Mouse (Mus musculus): Measurements from ENCODE around the gene Gm7978. TPM values are rescaled to one million over a fixed set of nuclear protein-coding genes. Genes with fewer than 3 reads are reported as not detected.

Gm7978 gene
- not detected for polyA plus RNA-seq (2014; fragmentation: Illumina TruSeq; extraction: RNeasy Lipid Tissue Mini Kit (QIAGEN cat#74804); ENCODE audit: low read depth, low replicate concordance)

GRCm38 (mm10) chr5:95736073-95736472 is at the start of gene Gm7978:
Gm7978 (minus strand) TSS chr5:95736173.

DNA sequence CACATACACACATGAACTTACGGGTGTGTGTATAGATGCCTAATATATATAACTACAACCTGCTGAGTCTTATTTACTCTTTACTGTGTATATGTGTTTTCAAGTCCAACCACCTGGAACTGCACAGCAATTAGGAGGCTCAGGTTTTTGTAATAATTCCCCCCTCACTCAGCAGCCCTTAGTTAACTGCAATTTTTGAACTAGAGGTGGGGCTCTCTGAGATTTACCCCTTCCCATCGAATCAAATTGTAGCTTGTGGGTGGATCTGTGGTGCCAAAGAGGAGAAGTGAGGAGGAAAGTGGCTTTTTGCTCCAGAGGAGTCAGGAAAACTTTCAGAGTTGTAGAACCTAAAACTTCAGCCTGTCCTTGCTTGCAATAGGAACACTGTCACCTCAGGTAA is 39.7 kb upstream of the Gm7978 start, which contains the start of gene E330014E10Rik:
Gene E330014E10Rik, plus strand, starts transcription at position 301 of the 400 bp plus-strand sequence.

DNA sequence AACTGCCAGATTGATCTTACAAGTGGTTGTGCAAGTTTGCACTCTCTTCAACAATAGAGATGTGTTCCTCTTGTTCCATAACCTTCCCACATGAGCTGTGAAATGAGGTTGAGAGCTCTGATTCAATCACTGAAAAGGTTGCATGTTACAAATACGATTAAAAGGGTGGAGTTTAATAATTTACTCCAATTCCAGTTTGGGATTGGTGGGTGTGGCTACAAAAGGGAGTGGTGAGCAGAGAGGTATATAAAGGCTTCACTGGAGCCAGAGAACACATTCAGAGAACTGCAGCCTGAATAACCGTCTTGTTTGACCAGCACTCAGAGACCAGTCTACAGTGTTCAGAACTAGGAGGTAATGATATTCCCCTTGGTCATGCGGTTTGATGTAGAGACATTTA is 5.7 kb upstream of the Gm7978 start, which contains the start of gene Gm7982:
Gene Gm7982, plus strand, starts transcription at position 301 of the 400 bp plus-strand sequence.

Other genes starting within 250 kb of the Gm7978 start
- not detected for gene Gm3286, start 225.4 kb downstream of the Gm7978 start, polyA plus RNA-seq (2014; fragmentation: Illumina TruSeq; extraction: RNeasy Lipid Tissue Mini Kit (QIAGEN cat#74804); ENCODE audit: low read depth, low replicate concordance)
- not detected for gene Gm7971, start 141.3 kb downstream of the Gm7978 start, polyA plus RNA-seq (2014; fragmentation: Illumina TruSeq; extraction: RNeasy Lipid Tissue Mini Kit (QIAGEN cat#74804); ENCODE audit: low read depth, low replicate concordance)
- not detected for gene Gm7982, start 5.8 kb upstream of the Gm7978 start, polyA plus RNA-seq (2014; fragmentation: Illumina TruSeq; extraction: RNeasy Lipid Tissue Mini Kit (QIAGEN cat#74804); ENCODE audit: low read depth, low replicate concordance)
- not detected for gene E330014E10Rik, start 39.8 kb upstream of the Gm7978 start, polyA plus RNA-seq (2014; fragmentation: Illumina TruSeq; extraction: RNeasy Lipid Tissue Mini Kit (QIAGEN cat#74804); ENCODE audit: low read depth, low replicate concordance)
- 11.3 TPM for gene Cxcl13, start 220.8 kb upstream of the Gm7978 start, polyA plus RNA-seq (2014; fragmentation: Illumina TruSeq; extraction: RNeasy Lipid Tissue Mini Kit (QIAGEN cat#74804); ENCODE audit: low read depth, low replicate concordance)